Mouse (Mus musculus): Measurements from ENCODE around the gene Csmd2.
A peak's percentile ranks its signal among the peaks of the same experiment; 100 is the strongest.

Gene Csmd2

GRCm38 (mm10) chr4:128340457-128340856 lies 352.8 kb downstream of the Csmd2 start:
- no peak for DNase-seq (ENCODE audit: low read depth)

- DNase-seq (ENCODE audit: low read depth) = no peak
These were observed 353.7 kb downstream of the Csmd2 start for GRCm38 (mm10) chr4:128341315-128341714.

GRCm38 (mm10) chr4:128342208-128342607 lies 354.6 kb downstream of the Csmd2 start:
- no peak for DNase-seq (ENCODE audit: low read depth)

- peak; percentile 31 for DNase-seq (ENCODE audit: low read depth)
These were observed 371.1 kb downstream of the Csmd2 start for GRCm38 (mm10) chr4:128358751-128359150.

GRCm38 (mm10) chr4:128365851-128366250 lies 378.2 kb downstream of the Csmd2 start:
- no peak for DNase-seq (ENCODE audit: low read depth)

GRCm38 (mm10) chr4:128368088-128368487 lies 380.4 kb downstream of the Csmd2 start:
- no peak for DNase-seq (ENCODE audit: low read depth)

- no peak for DNase-seq (ENCODE audit: low read depth)
These were observed 384.1 kb downstream of the Csmd2 start for GRCm38 (mm10) chr4:128371766-128372165.

GRCm38 (mm10) chr4:128373196-128373595 lies 385.5 kb downstream of the Csmd2 start:
- DNase-seq (ENCODE audit: low read depth) = no peak

GRCm38 (mm10) chr4:128374051-128374450 lies 386.4 kb downstream of the Csmd2 start:
- DNase-seq (ENCODE audit: low read depth) = no peak

- DNase-seq (ENCODE audit: low read depth) = no peak
These were observed 391.3 kb downstream of the Csmd2 start for GRCm38 (mm10) chr4:128378946-128379345.

- DNase-seq (ENCODE audit: low read depth) = no peak
These were observed 393.7 kb downstream of the Csmd2 start for GRCm38 (mm10) chr4:128381331-128381730.

- no peak for DNase-seq (ENCODE audit: low read depth)
These were observed 396.1 kb downstream of the Csmd2 start for GRCm38 (mm10) chr4:128383800-128384199.

GRCm38 (mm10) chr4:128391484-128391883 lies 403.8 kb downstream of the Csmd2 start:
- no peak for DNase-seq (ENCODE audit: low read depth)

GRCm38 (mm10) chr4:128392279-128392678 lies 404.6 kb downstream of the Csmd2 start:
- DNase-seq (ENCODE audit: low read depth) = no peak

- DNase-seq (ENCODE audit: low read depth) = no peak
These were observed 406.2 kb downstream of the Csmd2 start for GRCm38 (mm10) chr4:128393864-128394263.

- no peak for DNase-seq (ENCODE audit: low read depth)
These were observed 409.0 kb downstream of the Csmd2 start for GRCm38 (mm10) chr4:128396616-128397015.

GRCm38 (mm10) chr4:128397804-128398203 lies 410.1 kb downstream of the Csmd2 start:
- DNase-seq (ENCODE audit: low read depth) = no peak

- DNase-seq (ENCODE audit: low read depth) = no peak
These were observed 411.3 kb downstream of the Csmd2 start for GRCm38 (mm10) chr4:128398948-128399347.

- DNase-seq (ENCODE audit: low read depth) = no peak
These were observed 412.4 kb downstream of the Csmd2 start for GRCm38 (mm10) chr4:128400016-128400415.

- no peak for DNase-seq (ENCODE audit: low read depth)
These were observed 413.9 kb downstream of the Csmd2 start for GRCm38 (mm10) chr4:128401591-128401990.

GRCm38 (mm10) chr4:128402706-128403105 lies 415.0 kb downstream of the Csmd2 start:
- no peak for DNase-seq (ENCODE audit: low read depth)

- DNase-seq (ENCODE audit: low read depth) = no peak
These were observed 417.9 kb downstream of the Csmd2 start for GRCm38 (mm10) chr4:128405576-128405975.

- DNase-seq (ENCODE audit: low read depth) = no peak
These were observed 419.6 kb downstream of the Csmd2 start for GRCm38 (mm10) chr4:128407084-128407845.
